9 mouse cellular contexts compared by ENCODE assay signal in the genomic region with DNA sequence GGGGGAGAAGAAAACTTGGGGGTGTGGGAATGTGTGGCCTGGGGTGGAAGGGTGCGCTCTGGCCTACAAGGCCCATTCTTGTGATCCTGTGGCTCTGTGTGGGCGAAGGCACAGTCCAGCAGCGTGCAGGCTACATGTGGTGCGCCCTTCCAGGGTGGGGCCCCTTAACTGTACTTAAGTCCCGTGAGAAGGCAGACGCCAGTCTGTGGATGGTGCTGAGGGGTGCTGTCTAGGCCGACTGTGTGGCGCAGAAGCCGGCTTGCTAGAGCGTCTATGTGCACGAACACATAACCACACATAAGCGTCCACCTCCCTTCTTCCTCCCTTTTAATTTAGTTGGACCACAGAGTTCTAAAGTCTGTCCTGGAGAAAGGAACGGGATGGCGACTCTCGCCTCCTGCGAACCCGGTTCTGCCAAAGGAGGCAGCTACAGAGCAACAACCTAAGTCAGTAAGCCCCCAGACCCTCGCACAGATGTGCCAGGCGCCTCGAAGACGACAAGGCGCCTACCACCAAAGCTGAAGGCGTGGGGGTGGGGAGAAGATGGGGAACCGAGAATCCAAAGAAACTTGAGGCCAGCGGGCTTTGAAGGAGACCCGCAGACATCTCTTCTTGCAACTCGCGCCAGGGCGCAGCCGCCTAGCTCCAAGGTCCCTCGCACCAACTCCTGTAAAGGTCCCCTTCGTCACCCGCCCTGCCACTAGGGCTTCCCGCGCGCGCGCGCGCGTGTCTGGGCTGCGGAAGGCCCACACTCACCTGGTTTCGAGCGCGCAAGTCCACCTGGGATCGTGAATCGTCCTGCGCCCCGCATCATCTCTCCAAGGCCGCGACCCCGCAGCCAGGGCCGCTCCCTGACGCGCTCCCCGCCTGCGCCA. TPM values are rescaled to one million over a fixed set of nuclear protein-coding genes. Genes with fewer than 3 reads are reported as not detected.
DNase-seq lines count a peak whose midpoint lies in the region; ATAC-seq lines count a peak whose summit lies in the region.
"Had no signal": no experiment of that assay in that cellular context is flagged by ENCODE, and none has a peak within 500 bp of the region (broad histone marks: within the 10 kb centered on the region; RNA-seq: fewer than 3 reads in every experiment).

No protein-coding gene starts in this region.

- H3K4me3 ChIP-seq in kidney, embryonic 14.5 days (ENCODE audit: low read length) = peak overlapping the region; percentile 56
- H3K4me3 ChIP-seq in embryonic facial prominence, embryonic 14.5 days (ENCODE audit: low read depth, low read length) = peak overlapping the region; percentile 50
- peak overlapping the region; percentile 65 for H3K4me3 ChIP-seq in limb, embryonic 10.5 days
- H3K4me3 ChIP-seq in neural tube, embryonic 12.5 days = 0 out of 2 replicates have a peak overlapping the region, but pooled peaks have one; percentile 44

- 2% methylated on average over 57 of the region's 57 CpGs for WGBS in kidney, embryonic 14.5 days
- WGBS in embryonic facial prominence, embryonic 14.5 days = 3% methylated on average over 30 of the region's 57 CpGs
- WGBS in limb, embryonic 10.5 days = 1% methylated on average over 57 of the region's 57 CpGs
- under 1% methylated on average over 57 of the region's 57 CpGs for WGBS in neural tube, embryonic 12.5 days

- no peak overlapping the region for H3K9ac ChIP-seq in kidney, embryonic 14.5 days (ENCODE audit: low read depth, low read length)
- H3K9ac ChIP-seq in embryonic facial prominence, embryonic 14.5 days (ENCODE audit: low read depth, low read length) = peak overlapping the region; percentile 67
- H3K9ac ChIP-seq in neural tube, embryonic 12.5 days = no peak overlapping the region

- peaks cover 97% of the 10 kb centered on the region for H3K27me3 ChIP-seq in kidney, embryonic 14.5 days (ENCODE audit: control insufficient read depth, insufficient read depth, low read length)
- H3K27me3 ChIP-seq in embryonic facial prominence, embryonic 14.5 days (replicated peaks; ENCODE audit: control insufficient read depth, insufficient read depth, low read length) = peaks cover 99% of the 10 kb centered on the region
- H3K27me3 ChIP-seq in limb, embryonic 10.5 days (ENCODE audit: low read depth, poor library complexity, severe bottlenecking) = peaks cover 100% of the 10 kb centered on the region
- peaks cover 99% of the 10 kb centered on the region for H3K27me3 ChIP-seq in neural tube, embryonic 12.5 days (replicated peaks)

- H3K9me3 ChIP-seq in kidney, embryonic 14.5 days (ENCODE audit: control insufficient read depth, low read length) = no peaks in the 10 kb centered on the region
- H3K9me3 ChIP-seq in embryonic facial prominence, embryonic 14.5 days (ENCODE audit: control insufficient read depth, low read length) = no peaks in the 10 kb centered on the region
- H3K9me3 ChIP-seq in limb, embryonic 10.5 days (replicated peaks) = no peaks in the 10 kb centered on the region
- no peaks in the 10 kb centered on the region for H3K9me3 ChIP-seq in neural tube, embryonic 12.5 days

- H3K27ac ChIP-seq in kidney, embryonic 14.5 days (ENCODE audit: low read depth, low read length) = no peak overlapping the region
- H3K27ac ChIP-seq in embryonic facial prominence, embryonic 14.5 days (replicated peaks; ENCODE audit: low read depth, low read length) = peak overlapping the region; percentile 81
- peak overlapping the region; percentile 78 for H3K27ac ChIP-seq in limb, embryonic 10.5 days
- no peak overlapping the region for H3K27ac ChIP-seq in neural tube, embryonic 12.5 days

- no peak for DNase-seq in kidney, postnatal 14 days
- no peak for DNase-seq in embryonic facial prominence, embryonic 14.5 days (ENCODE audit: low spot score)
- DNase-seq in limb, embryonic 10.5 days (ENCODE audit: low spot score) = peak; percentile 74
- DNase-seq in c-Kit-positive CD71-positive TER-119-positive erythroid progenitor cells, embryonic 14.5 days (ENCODE audit: low spot score) = no peak
- no peak for DNase-seq in adrenal gland, adult 18-20 months (ENCODE audit: low spot score in 2 of 2)
- DNase-seq in spleen, adult 12 weeks (ENCODE audit: low spot score) = no peak
- DNase-seq: left cerebral cortex, postnatal 4 days had no signal

- H3K36me3 ChIP-seq in kidney, embryonic 14.5 days (ENCODE audit: control insufficient read depth, insufficient read depth, low read length) = no peaks in the 10 kb centered on the region
- H3K36me3 ChIP-seq in embryonic facial prominence, embryonic 14.5 days (ENCODE audit: control insufficient read depth, insufficient read depth, low read length) = no peaks in the 10 kb centered on the region
- no peaks in the 10 kb centered on the region for H3K36me3 ChIP-seq in limb, embryonic 10.5 days
- H3K36me3 ChIP-seq in neural tube, embryonic 12.5 days = no peaks in the 10 kb centered on the region

- ATAC-seq in kidney, embryonic 14.5 days (ENCODE audit: low FRiP score, low TSS enrichment) = no peak
- ATAC-seq in embryonic facial prominence, embryonic 14.5 days (ENCODE audit: low read depth) = no peak
- no peak for ATAC-seq in neural tube, embryonic 12.5 days (ENCODE audit: low FRiP score, low read depth)

- H3K4me2 ChIP-seq in kidney, embryonic 14.5 days (replicated peaks; ENCODE audit: low read depth, low read length) = peak overlapping the region; percentile 97
- peak overlapping the region; percentile 95 for H3K4me2 ChIP-seq in embryonic facial prominence, embryonic 14.5 days (ENCODE audit: low read depth, low read length)
- H3K4me2 ChIP-seq in neural tube, embryonic 12.5 days (replicated peaks) = peak overlapping the region; percentile 83

- peaks cover 18% of the 10 kb centered on the region for H3K4me1 ChIP-seq in kidney, embryonic 14.5 days (ENCODE audit: control insufficient read depth, insufficient read depth, low read length)
- peaks cover 6% of the 10 kb centered on the region; the same call in 1 of the 2 replicates for H3K4me1 ChIP-seq in embryonic facial prominence, embryonic 14.5 days (ENCODE audit: control insufficient read depth, insufficient read depth, low read length)
- peaks cover 53% of the 10 kb centered on the region for H3K4me1 ChIP-seq in limb, embryonic 10.5 days
- peaks cover 27% of the 10 kb centered on the region for H3K4me1 ChIP-seq in neural tube, embryonic 12.5 days

RNA-seq across cellular contexts. Expression of gene Foxf1, which starts 1.7 kb away (rescaled TPM):
- 0.74 and 0.93 TPM in 2 replicates for polyA plus RNA-seq in kidney, embryonic 14.5 days (2014; fragmentation: Nextera tagmentation; extraction: Ambion mirVana)
- 7.0 and 7.6 TPM in 2 replicates for polyA plus RNA-seq in embryonic facial prominence, embryonic 14.5 days (2014; fragmentation: Nextera tagmentation; extraction: Ambion mirVana)
- polyA plus RNA-seq in limb, embryonic 10.5 days (2016; fragmentation: Nextera tagmentation; extraction: Ambion mirVana) = 0.48 and 4.4 TPM in 2 replicates
- 4.2 and 5.5 TPM in 2 replicates for polyA plus RNA-seq in neural tube, embryonic 12.5 days (2016; fragmentation: Nextera tagmentation; extraction: Ambion mirVana)
- under 1 TPM; 0.36 to 0.38 TPM for total RNA-seq in adrenal gland, adult 18-20 months (2021)

RNA-seq across cellular contexts. Expression of gene Mthfsd, which starts 25.7 kb away (rescaled TPM):
- 67.0 and 72.8 TPM in 2 replicates for polyA plus RNA-seq in kidney, embryonic 14.5 days (2014; fragmentation: Nextera tagmentation; extraction: Ambion mirVana)
- 46.1 and 56.7 TPM in 2 replicates for polyA plus RNA-seq in embryonic facial prominence, embryonic 14.5 days (2014; fragmentation: Nextera tagmentation; extraction: Ambion mirVana)
- 58.5 and 67.6 TPM in 2 replicates for polyA plus RNA-seq in limb, embryonic 10.5 days (2016; fragmentation: Nextera tagmentation; extraction: Ambion mirVana)
- polyA plus RNA-seq in neural tube, embryonic 12.5 days (2016; fragmentation: Nextera tagmentation; extraction: Ambion mirVana) = 67.3 and 70.0 TPM in 2 replicates
- 10 to 100 TPM; 28.4 to 30.6 TPM for total RNA-seq in adrenal gland, adult 18-20 months (2021)

RNA-seq across cellular contexts. Expression of gene Foxc2, which starts 33.5 kb away (rescaled TPM):
- polyA plus RNA-seq in kidney, embryonic 14.5 days (2014; fragmentation: Nextera tagmentation; extraction: Ambion mirVana) = 48.3 and 52.3 TPM in 2 replicates
- polyA plus RNA-seq in embryonic facial prominence, embryonic 14.5 days (2014; fragmentation: Nextera tagmentation; extraction: Ambion mirVana) = 7.4 and 9.4 TPM in 2 replicates
- 2.3 and 3.3 TPM in 2 replicates for polyA plus RNA-seq in limb, embryonic 10.5 days (2016; fragmentation: Nextera tagmentation; extraction: Ambion mirVana)
- 17.0 and 20.9 TPM in 2 replicates for polyA plus RNA-seq in neural tube, embryonic 12.5 days (2016; fragmentation: Nextera tagmentation; extraction: Ambion mirVana)
- 1 to 10 TPM; 2.8 to 4.1 TPM for total RNA-seq in adrenal gland, adult 18-20 months (2021)

RNA-seq across cellular contexts. Expression of gene Foxl1, which starts 45.3 kb away (rescaled TPM):
- polyA plus RNA-seq in kidney, embryonic 14.5 days (2014; fragmentation: Nextera tagmentation; extraction: Ambion mirVana) = 6.6 and 7.1 TPM in 2 replicates
- polyA plus RNA-seq in embryonic facial prominence, embryonic 14.5 days (2014; fragmentation: Nextera tagmentation; extraction: Ambion mirVana) = 0.32 and 0.96 TPM in 2 replicates
- 0.13 and 0.15 TPM in 2 replicates for polyA plus RNA-seq in limb, embryonic 10.5 days (2016; fragmentation: Nextera tagmentation; extraction: Ambion mirVana)
- 1.1 and 1.6 TPM in 2 replicates for polyA plus RNA-seq in neural tube, embryonic 12.5 days (2016; fragmentation: Nextera tagmentation; extraction: Ambion mirVana)
- under 1 TPM; 0.26 to 0.27 TPM for total RNA-seq in adrenal gland, adult 18-20 months (2021)

Comparison
In these comparisons a context has a peak if more than half of its experiments do, and no peak if none do; other contexts are left out.
1. H3K27ac ChIP-seq: peak in embryonic facial prominence, embryonic 14.5 days (single experiment) and limb, embryonic 10.5 days (single experiment); none in kidney, embryonic 14.5 days (single experiment) and neural tube, embryonic 12.5 days (single experiment).
2. Peak in every context shown above with its lines, with median percentiles within 50 percentile points of each other: H3K4me2 ChIP-seq and H3K4me3 ChIP-seq.